Mouse (Mus musculus): ENCODE results near the gene Igsf21. TPM values are rescaled to one million over a fixed set of nuclear protein-coding genes. Genes with fewer than 3 reads are reported as not detected.

Igsf21 gene
- total and polyA plus RNA-seq, 2 experiments from 2014 or later = 145 to 146 TPM

- DNase-seq (ENCODE audit: low spot score) (no peak), ATAC-seq (ENCODE audit: low FRiP score) (no peak)
- TF ChIP-seq CTCF (IDR thresholded peaks at IDR 0.05) = no peak
- H3K36me3 ChIP-seq (ENCODE audit: insufficient read depth, low read length) = no peaks in the 10 kb centered on the region
- no peak overlapping the region for H3K4me2 ChIP-seq (ENCODE audit: low read depth, low read length, poor library complexity, severe bottlenecking)
- no peaks in the 10 kb centered on the region for H3K9me3 ChIP-seq (ENCODE audit: low read length)
- no peaks in the 10 kb centered on the region for H3K27me3 ChIP-seq (ENCODE audit: insufficient read depth, low read length)
- H3K9ac ChIP-seq (replicated peaks; ENCODE audit: low read length, poor library complexity, severe bottlenecking) = no peak overlapping the region
- 0 out of 2 replicates have a peak, but pooled peaks cover 5% of the 10 kb centered on the region for H3K4me1 ChIP-seq (ENCODE audit: insufficient read depth, low read length)
- no peak overlapping the region for H3K4me3 ChIP-seq (ENCODE audit: low read depth, low read length)
- WGBS = 91% methylated on average over 6 of the region's 6 CpGs
- H3K27ac ChIP-seq (ENCODE audit: low read depth, low read length) = no peak overlapping the region
Observed at GRCm38 (mm10) chr4:140177055-140177454, 69.5 kb downstream of the Igsf21 start.

- WGBS = 62% methylated on average over 13 of the region's 13 CpGs
- Histone ChIP-seq H3K36me3 (ENCODE audit: insufficient read depth, low read length) (no peaks in the 10 kb centered on the region), H3K4me2 (ENCODE audit: low read depth, low read length, poor library complexity, severe bottlenecking) (no peak overlapping the region), H3K27me3 (ENCODE audit: insufficient read depth, low read length) (no peaks in the 10 kb centered on the region), H3K9me3 (ENCODE audit: low read length) (no peaks in the 10 kb centered on the region), H3K4me3 (ENCODE audit: low read depth, low read length) (no peak overlapping the region), H3K9ac (replicated peaks; ENCODE audit: low read length, poor library complexity, severe bottlenecking) (no peak overlapping the region), H3K27ac (ENCODE audit: low read depth, low read length) (no peak overlapping the region), H3K4me1 (ENCODE audit: insufficient read depth, low read length) (0 out of 2 replicates have a peak, but pooled peaks cover 5% of the 10 kb centered on the region)
- ATAC-seq (ENCODE audit: low FRiP score) (no peak), DNase-seq (ENCODE audit: low spot score) (no peak)
- TF ChIP-seq CTCF (IDR thresholded peaks at IDR 0.05) = no peak
Observed at GRCm38 (mm10) chr4:140173746-140174399, 72.7 kb downstream of the Igsf21 start.

- no peak overlapping the region for H3K27ac ChIP-seq (ENCODE audit: low read depth, low read length)
Observed at GRCm38 (mm10) chr4:140173084-140173483, 73.5 kb downstream of the Igsf21 start.

GRCm38 (mm10) chr4:140171917-140172316, 74.7 kb downstream of the Igsf21 start:
- Histone ChIP-seq H3K4me3 (ENCODE audit: low read depth, low read length) (no peak overlapping the region), H3K9me3 (ENCODE audit: low read length) (no peaks in the 10 kb centered on the region), H3K9ac (replicated peaks; ENCODE audit: low read length, poor library complexity, severe bottlenecking) (no peak overlapping the region), H3K27me3 (ENCODE audit: insufficient read depth, low read length) (no peaks in the 10 kb centered on the region), H3K4me1 (ENCODE audit: insufficient read depth, low read length) (0 out of 2 replicates have a peak, but pooled peaks cover 5% of the 10 kb centered on the region), H3K36me3 (ENCODE audit: insufficient read depth, low read length) (no peaks in the 10 kb centered on the region), H3K4me2 (ENCODE audit: low read depth, low read length, poor library complexity, severe bottlenecking) (no peak overlapping the region), H3K27ac (ENCODE audit: low read depth, low read length) (no peak overlapping the region)
- ATAC-seq (ENCODE audit: low FRiP score) (no peak), DNase-seq (ENCODE audit: low spot score) (no peak)
- 49% methylated on average over 1 of the region's 1 CpGs for WGBS
- TF ChIP-seq CTCF (IDR thresholded peaks at IDR 0.05) = no peak

More at GRCm38 (mm10) chr4:140173084-140173483, 73.5 kb downstream of the Igsf21 start:
- Histone ChIP-seq H3K4me3 (ENCODE audit: low read depth, low read length) (no peak overlapping the region), H3K9ac (replicated peaks; ENCODE audit: low read length, poor library complexity, severe bottlenecking) (no peak overlapping the region), H3K36me3 (ENCODE audit: insufficient read depth, low read length) (no peaks in the 10 kb centered on the region), H3K9me3 (ENCODE audit: low read length) (no peaks in the 10 kb centered on the region), H3K4me1 (ENCODE audit: insufficient read depth, low read length) (0 out of 2 replicates have a peak, but pooled peaks cover 5% of the 10 kb centered on the region), H3K27me3 (ENCODE audit: insufficient read depth, low read length) (no peaks in the 10 kb centered on the region), H3K4me2 (ENCODE audit: low read depth, low read length, poor library complexity, severe bottlenecking) (no peak overlapping the region)
- no peak for ATAC-seq (ENCODE audit: low FRiP score)
- WGBS = 41% methylated on average over 12 of the region's 12 CpGs
- DNase-seq (ENCODE audit: low spot score) = no peak
- no peak for TF ChIP-seq CTCF (IDR thresholded peaks at IDR 0.05)

GRCm38 (mm10) chr4:140171189-140171588, 75.4 kb downstream of the Igsf21 start:
- H3K9ac ChIP-seq (replicated peaks; ENCODE audit: low read length, poor library complexity, severe bottlenecking) = no peak overlapping the region
- no peaks in the 10 kb centered on the region for H3K36me3 ChIP-seq (ENCODE audit: insufficient read depth, low read length)
- no peaks in the 10 kb centered on the region for H3K27me3 ChIP-seq (ENCODE audit: insufficient read depth, low read length)
- TF ChIP-seq CTCF (IDR thresholded peaks at IDR 0.05) = no peak
- 0 out of 2 replicates have a peak, but pooled peaks cover 5% of the 10 kb centered on the region for H3K4me1 ChIP-seq (ENCODE audit: insufficient read depth, low read length)
- H3K27ac ChIP-seq (ENCODE audit: low read depth, low read length) = no peak overlapping the region
- H3K4me3 ChIP-seq (ENCODE audit: low read depth, low read length) = no peak overlapping the region
- no peak for ATAC-seq (ENCODE audit: low FRiP score)
- no peak overlapping the region for H3K4me2 ChIP-seq (ENCODE audit: low read depth, low read length, poor library complexity, severe bottlenecking)
- no peak for DNase-seq (ENCODE audit: low spot score)
- no peaks in the 10 kb centered on the region for H3K9me3 ChIP-seq (ENCODE audit: low read length)

- H3K36me3 ChIP-seq (ENCODE audit: insufficient read depth, low read length) = no peaks in the 10 kb centered on the region
- H3K9ac ChIP-seq (replicated peaks; ENCODE audit: low read length, poor library complexity, severe bottlenecking) = no peak overlapping the region
- no peaks in the 10 kb centered on the region for H3K4me1 ChIP-seq (ENCODE audit: insufficient read depth, low read length)
- WGBS = 87% methylated on average over 7 of the region's 7 CpGs
- ATAC-seq (ENCODE audit: low FRiP score) (no peak), DNase-seq (ENCODE audit: low spot score) (no peak)
- H3K27me3 ChIP-seq (ENCODE audit: insufficient read depth, low read length) = no peaks in the 10 kb centered on the region
- TF ChIP-seq CTCF (IDR thresholded peaks at IDR 0.05) = no peak
- H3K9me3 ChIP-seq (ENCODE audit: low read length) = no peaks in the 10 kb centered on the region
- H3K4me2 ChIP-seq (ENCODE audit: low read depth, low read length, poor library complexity, severe bottlenecking) = no peak overlapping the region
- no peak overlapping the region for H3K27ac ChIP-seq (ENCODE audit: low read depth, low read length)
- H3K4me3 ChIP-seq (ENCODE audit: low read depth, low read length) = no peak overlapping the region
Observed at GRCm38 (mm10) chr4:140165851-140166250, 80.7 kb downstream of the Igsf21 start.
